Mouse (Mus musculus): Measurements from ENCODE around the gene Prg2. TPM values are rescaled to one million over a fixed set of nuclear protein-coding genes. Genes with fewer than 3 reads are reported as not detected.

The Prg2 gene
- total and polyA plus RNA-seq, 3 experiments, result 0.82 TPM; not detected in 2

DNA sequence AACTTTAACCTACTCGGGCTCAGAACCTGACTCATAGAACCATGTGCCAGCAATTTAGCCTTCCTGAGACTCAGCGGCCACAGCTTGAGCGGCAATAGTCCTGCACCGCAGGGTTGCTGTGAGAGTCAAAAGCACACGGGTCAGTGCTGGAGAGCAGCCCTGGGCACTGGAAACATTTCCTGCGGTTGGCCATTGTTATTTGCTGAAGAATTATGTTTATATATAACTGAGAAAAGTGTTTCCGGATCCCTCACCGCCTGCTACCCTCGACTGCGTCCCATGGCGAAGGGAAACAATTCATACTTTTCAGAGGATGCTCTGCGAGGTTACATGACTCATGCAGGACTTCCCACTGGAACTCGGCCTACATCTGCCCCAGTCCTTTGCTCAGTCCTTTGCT, 21.2 kb downstream of the Prg2 start:
- Histone ChIP-seq H3K9me3 (replicated peaks) (no peaks in the 10 kb centered on the region), H3K36me3 (replicated peaks) (no peaks in the 10 kb centered on the region), H3K4me3 (ENCODE audit: low read depth, low read length) (no peak overlapping the region), H3K27me3 (ENCODE audit: insufficient read depth, low read length) (peaks cover 52% of the 10 kb centered on the region), H3K4me1 (ENCODE audit: insufficient read depth, low read depth, low read length) (peaks cover 14% of the 10 kb centered on the region)
- DNase-seq (ENCODE audit: low spot score), result no peak
- ATAC-seq (ENCODE audit: extremely low read depth, insufficient number of reproducible peaks, low FRiP score, poor library complexity, severe bottlenecking), result no peak
- TF ChIP-seq CTCF (IDR thresholded peaks at IDR 0.05; ENCODE audit: low read depth, low read length), result no peak
- TF ChIP-seq GATA2 (IDR thresholded peaks at IDR 0.05; ENCODE audit: borderline replicate concordance, low read depth, low read length), result no peak
- no peak for TF ChIP-seq POLR2AphosphoS5 (IDR thresholded peaks at IDR 0.05; ENCODE audit: insufficient replicate concordance, low read depth, low read length)
- TF ChIP-seq TAL1 (conservative IDR thresholded peaks at IDR 0.05; ENCODE audit: low read depth, low read length), result no peak
- no peak for TF ChIP-seq GATA1 (IDR thresholded peaks at IDR 0.05; ENCODE audit: borderline replicate concordance, low read length)

DNA sequence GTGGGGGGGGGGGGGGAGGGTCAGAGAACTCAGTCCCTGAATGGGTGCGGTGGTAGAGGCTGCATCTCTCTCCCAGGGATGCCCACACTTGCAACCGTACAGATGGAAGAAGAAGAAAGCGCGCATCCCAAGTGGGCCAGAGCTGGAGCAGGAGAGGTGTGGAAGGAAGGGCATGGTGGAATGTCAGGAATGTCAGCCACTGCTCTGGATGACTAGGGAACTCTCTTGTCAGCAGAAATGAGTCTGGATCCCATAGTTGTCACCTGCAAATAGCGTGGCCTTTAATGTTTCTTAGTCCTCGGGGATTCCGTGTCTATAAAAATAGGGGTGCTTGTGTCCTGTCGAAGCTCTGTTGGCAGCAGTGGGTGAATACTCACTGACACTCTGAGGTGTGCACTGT, 22.3 kb downstream of the Prg2 start:
- peaks cover 55% of the 10 kb centered on the region for H3K27me3 ChIP-seq (ENCODE audit: insufficient read depth, low read length)
- H3K4me3 ChIP-seq (ENCODE audit: low read depth, low read length), result no peak overlapping the region
- DNase-seq (ENCODE audit: low spot score) (no peak), ATAC-seq (ENCODE audit: extremely low read depth, insufficient number of reproducible peaks, low FRiP score, poor library complexity, severe bottlenecking) (no peak)
- H3K36me3 ChIP-seq (replicated peaks), result no peaks in the 10 kb centered on the region
- peaks cover 12% of the 10 kb centered on the region for H3K4me1 ChIP-seq (ENCODE audit: insufficient read depth, low read depth, low read length)
- TF ChIP-seq POLR2AphosphoS5 (IDR thresholded peaks at IDR 0.05; ENCODE audit: insufficient replicate concordance, low read depth, low read length), result no peak
- TF ChIP-seq TAL1 (conservative IDR thresholded peaks at IDR 0.05; ENCODE audit: low read depth, low read length), result no peak
- TF ChIP-seq GATA1 (IDR thresholded peaks at IDR 0.05; ENCODE audit: borderline replicate concordance, low read length), result no peak
- TF ChIP-seq CTCF (IDR thresholded peaks at IDR 0.05; ENCODE audit: low read depth, low read length), result no peak
- no peak for TF ChIP-seq GATA2 (IDR thresholded peaks at IDR 0.05; ENCODE audit: borderline replicate concordance, low read depth, low read length)
- no peaks in the 10 kb centered on the region for H3K9me3 ChIP-seq (replicated peaks)

DNA sequence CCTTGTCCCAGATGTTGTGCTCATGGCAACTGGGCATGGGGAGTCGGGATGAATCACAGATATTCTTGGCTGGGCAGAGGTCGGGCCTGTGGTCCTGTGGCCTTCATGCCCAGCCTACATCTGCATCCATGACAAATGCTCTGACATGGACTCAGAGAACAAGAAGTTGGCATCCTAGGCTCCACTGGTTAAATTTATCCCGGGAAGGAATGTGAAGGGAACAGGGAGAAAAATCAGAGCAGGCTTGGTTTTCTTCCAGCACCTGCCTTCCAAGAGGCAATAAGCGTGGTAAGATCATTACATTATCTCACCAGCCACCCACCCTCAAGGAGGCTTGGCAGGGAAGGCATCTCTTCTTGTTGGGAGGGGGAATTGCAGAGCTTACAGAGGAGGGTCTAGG, 24.1 kb downstream of the Prg2 start:
- DNase-seq (ENCODE audit: low spot score), result no peak
- ATAC-seq (ENCODE audit: extremely low read depth, insufficient number of reproducible peaks, low FRiP score, poor library complexity, severe bottlenecking), result no peak
- peaks cover 14% of the 10 kb centered on the region for H3K4me1 ChIP-seq (ENCODE audit: insufficient read depth, low read depth, low read length)
- H3K27me3 ChIP-seq (ENCODE audit: insufficient read depth, low read length), result peaks cover 44% of the 10 kb centered on the region
- no peaks in the 10 kb centered on the region for H3K9me3 ChIP-seq (replicated peaks)
- TF ChIP-seq POLR2AphosphoS5 (IDR thresholded peaks at IDR 0.05; ENCODE audit: insufficient replicate concordance, low read depth, low read length) (no peak), GATA1 (IDR thresholded peaks at IDR 0.05; ENCODE audit: borderline replicate concordance, low read length) (no peak), TAL1 (conservative IDR thresholded peaks at IDR 0.05; ENCODE audit: low read depth, low read length) (no peak), GATA2 (IDR thresholded peaks at IDR 0.05; ENCODE audit: borderline replicate concordance, low read depth, low read length) (no peak), CTCF (IDR thresholded peaks at IDR 0.05; ENCODE audit: low read depth, low read length) (no peak)
- H3K36me3 ChIP-seq (replicated peaks), result no peaks in the 10 kb centered on the region
- no peak overlapping the region for H3K4me3 ChIP-seq (ENCODE audit: low read depth, low read length)

DNA sequence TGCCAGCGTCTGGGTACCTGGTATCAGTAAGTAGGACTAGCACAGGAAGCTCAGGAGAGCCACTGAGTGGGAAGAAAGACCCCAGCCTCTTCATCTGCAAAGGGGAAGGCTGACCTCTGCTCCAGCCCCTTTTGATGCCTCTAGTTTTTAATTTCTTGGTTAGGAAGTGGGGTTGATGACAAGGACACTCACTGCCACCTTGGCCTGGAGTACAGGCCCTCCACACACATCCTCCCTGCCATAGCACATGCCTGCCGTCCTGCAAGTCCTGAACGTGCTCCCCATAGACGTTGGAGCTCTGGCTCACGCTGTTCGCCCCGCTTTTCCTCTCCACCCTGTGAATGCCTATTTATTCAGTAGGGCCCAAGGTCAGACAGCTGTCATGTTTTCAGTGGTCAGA, 26.3 kb downstream of the Prg2 start:
- Histone ChIP-seq H3K9me3 (replicated peaks) (no peaks in the 10 kb centered on the region), H3K36me3 (replicated peaks) (no peaks in the 10 kb centered on the region), H3K4me3 (ENCODE audit: low read depth, low read length) (no peak overlapping the region), H3K27me3 (ENCODE audit: insufficient read depth, low read length) (peaks cover 31% of the 10 kb centered on the region), H3K4me1 (ENCODE audit: insufficient read depth, low read depth, low read length) (peaks cover 16% of the 10 kb centered on the region)
- no peak for ATAC-seq (ENCODE audit: extremely low read depth, insufficient number of reproducible peaks, low FRiP score, poor library complexity, severe bottlenecking)
- TF ChIP-seq GATA2 (IDR thresholded peaks at IDR 0.05; ENCODE audit: borderline replicate concordance, low read depth, low read length) (no peak), POLR2AphosphoS5 (IDR thresholded peaks at IDR 0.05; ENCODE audit: insufficient replicate concordance, low read depth, low read length) (no peak), TAL1 (conservative IDR thresholded peaks at IDR 0.05; ENCODE audit: low read depth, low read length) (no peak), GATA1 (IDR thresholded peaks at IDR 0.05; ENCODE audit: borderline replicate concordance, low read length) (no peak), CTCF (IDR thresholded peaks at IDR 0.05; ENCODE audit: low read depth, low read length) (no peak)
- DNase-seq (ENCODE audit: low spot score), result no peak

DNA sequence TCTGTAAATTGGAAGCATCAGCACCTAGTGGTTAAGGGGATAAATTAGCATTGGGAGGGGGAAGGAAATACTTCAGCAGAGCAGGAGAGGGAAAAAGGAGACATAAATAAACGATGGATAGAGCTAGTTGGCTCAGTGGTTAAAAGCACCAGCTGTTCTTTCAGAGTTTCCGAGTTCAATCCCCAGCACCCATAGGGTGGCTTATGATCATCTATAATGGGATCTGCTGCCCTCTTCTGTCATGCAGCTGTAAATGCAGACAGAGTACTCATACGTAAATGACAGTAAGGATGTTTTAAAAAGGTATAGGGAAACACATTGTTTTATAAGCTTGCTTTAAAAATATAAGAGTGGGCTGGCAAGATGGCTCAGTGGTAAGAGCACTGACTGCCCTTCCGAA, 27.5 kb downstream of the Prg2 start:
- peak; percentile 46 for TF ChIP-seq CTCF (IDR thresholded peaks at IDR 0.05; ENCODE audit: low read depth, low read length)
- no peak for TF ChIP-seq POLR2AphosphoS5 (IDR thresholded peaks at IDR 0.05; ENCODE audit: insufficient replicate concordance, low read depth, low read length)
- no peak for ATAC-seq (ENCODE audit: extremely low read depth, insufficient number of reproducible peaks, low FRiP score, poor library complexity, severe bottlenecking)
- Histone ChIP-seq H3K27me3 (ENCODE audit: insufficient read depth, low read length) (peaks cover 25% of the 10 kb centered on the region), H3K36me3 (replicated peaks) (no peaks in the 10 kb centered on the region), H3K4me3 (ENCODE audit: low read depth, low read length) (no peak overlapping the region), H3K4me1 (ENCODE audit: insufficient read depth, low read depth, low read length) (peaks cover 28% of the 10 kb centered on the region), H3K9me3 (replicated peaks) (no peaks in the 10 kb centered on the region)
- no peak for DNase-seq (ENCODE audit: low spot score)

DNA sequence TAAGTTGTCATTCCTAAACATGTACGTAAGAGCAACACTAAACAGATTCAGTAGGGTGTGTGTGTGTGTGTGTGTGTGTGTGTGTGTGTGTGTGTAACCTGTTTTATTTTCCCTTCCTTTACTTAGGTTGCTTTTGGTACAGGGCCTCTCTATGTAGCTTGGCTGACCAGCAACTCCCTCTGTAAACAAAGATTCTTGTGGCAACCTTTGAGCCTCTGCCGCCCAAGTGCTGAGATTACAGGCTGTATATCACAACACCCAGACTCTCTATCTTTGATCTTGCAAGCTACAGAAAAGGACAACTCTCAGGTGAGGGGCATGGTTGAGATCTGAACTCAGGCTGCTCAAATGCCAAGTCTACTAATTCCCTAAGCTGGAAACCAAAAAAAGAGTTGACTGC, 29.0 kb downstream of the Prg2 start:
- no peak for DNase-seq (ENCODE audit: low spot score)
- no peak for ATAC-seq (ENCODE audit: extremely low read depth, insufficient number of reproducible peaks, low FRiP score, poor library complexity, severe bottlenecking)
- no peak for TF ChIP-seq POLR2AphosphoS5 (IDR thresholded peaks at IDR 0.05; ENCODE audit: insufficient replicate concordance, low read depth, low read length)
- TF ChIP-seq GATA1 (IDR thresholded peaks at IDR 0.05; ENCODE audit: borderline replicate concordance, low read length), result no peak
- TF ChIP-seq TAL1 (conservative IDR thresholded peaks at IDR 0.05; ENCODE audit: low read depth, low read length), result no peak
- TF ChIP-seq GATA2 (IDR thresholded peaks at IDR 0.05; ENCODE audit: borderline replicate concordance, low read depth, low read length), result no peak
- no peak for TF ChIP-seq CTCF (IDR thresholded peaks at IDR 0.05; ENCODE audit: low read depth, low read length)
- peaks cover 13% of the 10 kb centered on the region for H3K27me3 ChIP-seq (ENCODE audit: insufficient read depth, low read length)
- no peaks in the 10 kb centered on the region for H3K36me3 ChIP-seq (replicated peaks)
- H3K4me1 ChIP-seq (ENCODE audit: insufficient read depth, low read depth, low read length), result peaks cover 41% of the 10 kb centered on the region
- no peak overlapping the region for H3K4me3 ChIP-seq (ENCODE audit: low read depth, low read length)
- no peaks in the 10 kb centered on the region for H3K9me3 ChIP-seq (replicated peaks)

Data from G1E (cell line).